Mouse (Mus musculus) granulocyte monocyte progenitor cell, adult 5-6 weeks (primary cell): ENCODE data around the gene Card11. TPM values are rescaled to one million over a fixed set of nuclear protein-coding genes. Genes with fewer than 3 reads are reported as not detected.

Experiments used
- ATAC-seq: replicated peaks from 2 replicates; pipeline ENCODE4 v1.8.0; 2016; ENCODE audit warnings: mild to moderate bottlenecking, moderate TSS enrichment, inconsistent platforms; ENCODE audit not compliant: poor library complexity, severe bottlenecking
- total RNA-seq, 2 experiments: library from RNA; stranded (forward) in 1 of 2; stranded (reverse) in 1 of 2; fragments of 200-712, 200-1000 nt in 1 of 2; fragments of >200 nt in 1 of 2; fragmentation: Nextera tagmentation in 1 of 2; gene quantifications; 2 replicates each; pipeline ENCODE4 v1.2.3; 2014 to 2017

Card11 gene
- 1.6 TPM in 1 of 2 replicates, not detected in the other for total RNA-seq (2014; fragmentation: Nextera tagmentation)
- total RNA-seq (2017), result 0.22 TPM in 1 of 2 replicates, not detected in the other

DNA sequence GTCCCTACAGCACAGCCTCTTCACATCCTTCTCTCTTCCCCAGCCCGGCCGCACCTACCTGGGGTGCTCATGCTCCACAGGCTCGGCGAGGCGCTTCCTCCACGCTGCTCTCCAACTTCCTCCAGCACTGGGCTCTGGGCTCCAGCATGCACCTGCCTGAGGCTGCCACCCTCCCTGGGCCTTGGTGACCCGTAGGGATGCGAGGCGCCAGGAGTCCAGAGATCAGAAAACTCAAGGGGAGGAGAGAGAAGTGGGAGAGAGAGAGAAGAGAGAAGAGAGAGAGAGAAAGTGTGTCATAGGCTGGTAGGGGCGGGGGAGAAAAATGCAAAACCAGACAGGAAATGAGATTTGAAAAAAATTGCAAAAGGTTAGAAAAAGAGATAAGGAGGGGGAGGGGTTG, at the start of gene Card11:
Gene Card11 (minus strand): TSS at position 234 of the 400 bp plus-strand sequence.
- peak; percentile 56 for ATAC-seq

DNA sequence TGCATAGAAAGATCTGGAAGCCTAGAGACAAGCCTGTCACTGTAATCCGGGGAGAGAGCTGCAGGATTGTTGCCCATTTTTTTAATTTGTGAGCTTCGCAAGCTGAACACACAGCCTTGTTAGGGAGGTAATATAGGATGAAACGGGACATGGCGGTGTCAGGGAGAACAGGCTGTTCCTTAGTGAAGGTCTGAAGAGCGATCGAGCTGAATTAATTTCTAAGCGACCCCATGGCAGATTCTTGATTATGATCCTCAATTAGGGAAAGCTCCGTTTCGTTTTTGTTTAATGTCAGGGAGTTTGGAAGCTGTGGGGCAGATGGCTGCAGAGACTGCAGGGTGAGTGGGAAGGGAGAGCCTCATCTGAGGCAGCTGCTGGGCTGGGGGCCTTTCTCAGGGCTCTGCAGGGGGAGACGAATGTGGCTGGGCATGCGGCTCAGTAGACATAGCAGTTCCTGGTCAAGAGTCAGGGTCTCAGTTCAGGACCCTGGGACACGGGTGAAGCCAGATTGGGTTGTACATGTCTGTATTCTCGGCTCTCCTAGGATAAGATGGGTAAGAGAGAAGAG, 47.4 kb upstream of the Card11 start:
- no peak for ATAC-seq

DNA sequence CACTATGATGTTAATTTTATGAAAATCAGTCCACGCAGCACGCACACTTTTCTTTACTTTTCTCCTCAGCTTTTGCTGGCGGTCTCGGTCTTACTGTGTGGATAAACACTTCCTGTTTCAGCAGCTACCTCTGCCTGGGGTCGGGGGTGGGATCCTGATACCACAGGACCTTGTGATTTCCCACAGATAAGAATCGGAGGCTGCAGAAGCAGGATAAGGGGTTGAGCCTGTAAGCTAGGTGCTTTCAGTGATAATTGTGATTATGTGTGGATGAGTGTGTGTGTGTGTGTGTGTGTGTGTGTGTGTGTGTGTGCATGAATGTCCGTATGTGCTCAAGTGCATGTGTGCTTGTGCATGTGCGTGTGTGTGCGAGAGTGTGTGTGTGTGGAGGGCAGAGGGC, 44.6 kb upstream of the Card11 start:
- peak; percentile 40 for ATAC-seq

DNA sequence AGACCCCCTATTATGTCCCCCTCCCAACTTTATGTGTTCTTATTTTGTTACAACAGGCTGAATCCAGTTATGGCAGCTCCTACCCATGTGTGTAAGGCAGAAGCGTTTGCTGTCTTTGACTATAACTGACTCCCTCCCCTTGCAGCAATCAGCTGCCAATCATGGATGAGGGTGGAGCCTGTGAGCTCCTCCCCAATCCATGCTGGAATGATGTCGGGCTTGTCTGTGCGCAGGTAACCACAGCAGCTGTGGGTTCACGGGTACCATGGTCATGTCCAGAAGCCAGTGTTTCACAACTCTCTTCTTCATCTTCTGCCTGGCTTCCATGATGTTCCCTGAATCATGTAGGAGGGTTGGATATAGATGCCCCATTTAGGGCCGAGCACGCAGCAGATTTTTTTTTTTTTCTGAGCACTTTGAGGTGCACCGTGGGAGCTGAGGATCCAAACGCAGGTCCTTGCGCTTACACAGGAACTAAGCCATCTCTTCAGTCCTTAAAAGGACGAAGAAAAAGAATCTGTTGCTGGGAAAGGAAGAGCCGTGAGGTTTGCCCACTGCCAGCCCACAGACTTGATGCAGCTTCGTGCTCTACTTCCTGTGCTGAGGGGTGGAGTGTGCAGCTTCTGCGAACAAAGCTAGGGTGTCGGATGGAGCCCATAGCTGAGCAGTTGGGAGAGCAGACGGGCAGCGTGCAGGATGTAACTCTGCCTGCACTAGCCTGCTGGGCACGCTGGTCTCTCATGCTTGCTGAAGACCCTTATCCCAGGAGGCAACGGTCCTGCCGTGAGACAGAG, 43.5 kb upstream of the Card11 start:
- ATAC-seq, result peak; percentile 69

DNA sequence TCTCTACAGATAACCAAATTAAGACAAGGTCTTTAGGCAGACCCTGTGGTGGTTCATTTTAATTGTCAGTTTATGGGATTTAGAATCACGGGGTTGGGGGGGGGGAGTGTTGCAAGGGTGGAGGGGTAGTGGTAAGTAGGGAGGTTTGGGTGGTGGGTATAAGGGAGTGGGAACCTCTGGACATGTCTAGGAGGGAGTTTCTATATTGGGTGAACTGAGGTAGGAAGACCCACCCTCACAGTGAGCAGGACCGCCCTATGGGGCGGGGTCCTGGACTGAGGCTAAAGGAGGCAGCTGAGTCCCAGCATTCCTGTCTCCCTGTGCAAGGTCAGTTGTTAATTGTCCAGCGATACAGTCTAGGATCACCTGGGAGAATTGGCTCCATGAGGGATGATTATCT, 42.0 kb upstream of the Card11 start:
- no peak for ATAC-seq

DNA sequence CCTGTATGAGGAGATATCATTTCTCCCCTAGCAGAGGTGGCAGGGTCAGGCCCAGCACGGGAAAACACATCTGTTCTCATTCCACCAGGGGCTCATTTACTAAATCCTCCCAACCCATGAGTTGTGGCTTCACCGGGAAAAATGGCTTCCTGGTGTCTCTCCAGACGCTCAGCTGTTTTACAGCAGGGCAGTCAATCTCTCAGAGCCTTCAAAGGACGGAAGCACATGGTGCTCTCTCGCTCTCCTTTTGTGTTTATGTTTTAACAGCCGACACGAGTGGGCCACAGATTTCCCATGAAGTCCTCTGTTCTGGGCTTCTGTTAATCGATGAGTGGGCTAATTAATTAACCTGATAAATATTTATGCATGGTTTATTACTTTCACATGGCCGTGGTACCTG, 40.5 kb upstream of the Card11 start:
- ATAC-seq, result no peak

DNA sequence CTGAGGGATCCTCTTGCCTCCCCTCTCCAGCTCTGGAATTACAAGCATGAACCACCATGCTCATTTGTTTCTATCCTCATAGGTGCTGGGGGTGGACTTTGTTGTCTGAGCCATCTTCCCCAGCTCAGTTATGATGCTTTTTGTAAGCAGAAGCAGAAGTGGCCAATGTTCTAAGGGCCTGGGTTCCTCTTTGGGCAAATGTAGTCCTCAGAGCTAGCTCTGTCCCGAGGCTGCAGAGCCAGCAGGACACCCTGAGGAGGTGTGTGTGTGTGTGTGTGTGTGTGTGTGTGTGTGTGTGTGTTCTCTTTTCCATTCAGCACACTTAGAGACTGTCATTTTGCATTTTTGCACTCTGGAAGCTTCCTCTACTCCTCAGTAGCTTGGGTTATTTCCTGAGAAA, 38.0 kb upstream of the Card11 start:
- ATAC-seq, result peak; percentile 64

DNA sequence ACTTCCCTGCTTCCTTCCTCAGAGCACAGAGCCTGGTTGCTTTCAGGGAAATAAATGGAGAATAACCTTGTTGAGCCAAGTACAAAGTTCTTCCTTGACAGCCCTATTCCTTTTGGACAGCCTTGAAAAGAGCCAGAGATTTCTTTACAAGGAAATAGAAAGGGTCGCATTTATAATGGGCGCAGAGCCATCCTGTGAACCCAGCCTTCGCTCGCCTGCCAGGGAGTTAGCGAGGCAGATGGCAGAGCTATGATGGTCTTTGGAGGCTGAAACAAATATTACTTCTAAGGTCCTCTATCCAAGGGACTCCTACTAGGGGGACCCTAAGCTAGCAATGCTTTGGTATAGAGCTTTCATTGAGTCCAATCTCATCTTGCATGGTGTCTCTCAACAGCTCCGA, 35.0 kb upstream of the Card11 start:
- ATAC-seq, result no peak

DNA sequence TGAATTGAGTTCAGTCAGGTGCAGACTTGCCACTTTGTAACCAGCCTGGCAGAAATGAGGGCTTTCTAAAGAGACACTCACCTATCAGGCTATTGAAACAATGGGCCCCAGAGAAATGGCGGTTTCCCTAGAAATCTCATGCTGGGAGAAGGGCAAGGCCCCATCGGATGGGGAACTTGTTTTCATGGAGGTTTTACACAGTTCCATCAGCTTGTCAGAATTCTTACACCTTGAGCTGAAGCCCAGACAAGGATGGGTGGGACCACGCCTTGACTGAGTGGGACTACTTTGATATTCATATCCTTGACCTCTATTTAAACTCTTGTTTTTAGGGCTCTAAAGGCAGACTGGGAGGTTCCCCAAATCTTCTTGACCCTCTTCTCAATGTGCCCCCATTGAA, 33.9 kb upstream of the Card11 start:
- ATAC-seq, result no peak

DNA sequence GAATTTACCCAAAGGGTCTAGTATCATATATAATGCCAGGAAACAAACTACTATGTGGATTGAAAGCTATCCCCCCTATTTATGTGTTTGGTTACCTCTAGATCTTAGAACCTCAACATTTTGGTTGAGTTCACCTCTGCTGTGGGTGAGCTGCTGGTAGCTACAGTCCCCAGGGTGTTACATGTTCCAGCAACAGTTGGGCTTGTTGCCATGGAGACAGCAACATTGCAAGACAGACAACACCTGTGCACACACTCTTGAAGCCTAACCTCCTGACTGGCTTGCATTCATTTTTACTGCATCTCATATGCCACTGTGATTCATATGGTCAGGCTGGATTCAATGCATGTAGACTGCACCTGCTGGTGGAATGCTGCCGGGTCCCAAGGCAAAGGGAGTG, 32.6 kb upstream of the Card11 start:
- ATAC-seq, result no peak

DNA sequence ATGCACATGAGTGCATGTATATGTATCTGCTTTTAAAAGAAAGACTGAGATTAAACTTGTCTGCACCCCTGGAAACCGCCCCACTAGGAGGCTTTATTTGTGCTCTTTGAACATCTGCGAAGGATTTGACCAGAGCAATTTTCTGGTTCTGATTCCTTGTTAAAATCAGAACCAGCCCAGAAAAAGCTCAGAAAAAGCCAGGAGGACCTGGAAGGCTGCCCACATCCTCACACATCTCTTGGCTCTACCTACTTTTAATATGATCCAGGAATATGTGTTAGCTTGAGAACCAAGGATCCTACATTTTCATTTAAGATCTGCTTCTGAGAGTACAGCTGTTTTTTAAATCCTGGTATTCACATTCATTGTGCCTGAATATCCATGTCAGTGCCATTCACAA, 29.0 kb upstream of the Card11 start:
- no peak for ATAC-seq

DNA sequence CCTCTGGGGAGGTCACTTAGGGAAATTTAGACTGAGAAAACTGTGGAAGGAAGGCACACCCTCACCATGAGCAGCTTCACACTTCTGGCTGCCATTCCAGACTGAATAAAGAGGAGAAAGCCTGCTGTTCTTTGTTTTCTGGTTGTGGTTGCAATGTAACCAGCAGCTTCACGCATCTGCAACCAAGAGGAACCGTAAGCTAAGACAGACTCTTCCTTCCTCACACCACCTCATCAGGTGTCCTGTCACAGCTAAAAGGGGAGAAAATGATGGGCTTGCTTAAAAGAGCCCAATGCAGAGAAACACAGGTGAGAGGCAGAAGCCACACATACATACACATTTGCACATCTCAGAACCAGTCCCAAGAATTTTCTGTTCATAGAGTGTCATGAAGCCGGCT, 25.3 kb upstream of the Card11 start:
- ATAC-seq, result no peak

DNA sequence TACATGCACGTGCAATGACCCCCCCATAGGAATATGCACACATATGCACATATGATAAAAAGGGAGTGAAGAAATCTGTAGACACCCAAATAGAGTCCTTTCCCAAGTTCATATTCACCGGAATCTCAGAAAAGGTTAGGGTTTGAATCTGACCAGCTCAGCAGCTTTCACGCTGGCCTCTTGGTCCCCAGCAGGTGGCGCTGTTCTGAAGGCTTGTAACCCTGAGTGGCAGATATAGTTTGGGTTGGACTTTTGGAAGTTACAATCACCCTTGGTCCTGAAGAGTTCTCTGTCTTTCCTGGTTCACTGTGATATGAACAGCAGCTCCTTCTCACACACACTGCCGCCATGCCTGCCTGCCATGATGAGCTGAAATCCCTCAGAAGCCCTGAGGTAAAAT, 24.1 kb upstream of the Card11 start:
- peak; percentile 44; the same call in 1 of the 2 replicates for ATAC-seq

DNA sequence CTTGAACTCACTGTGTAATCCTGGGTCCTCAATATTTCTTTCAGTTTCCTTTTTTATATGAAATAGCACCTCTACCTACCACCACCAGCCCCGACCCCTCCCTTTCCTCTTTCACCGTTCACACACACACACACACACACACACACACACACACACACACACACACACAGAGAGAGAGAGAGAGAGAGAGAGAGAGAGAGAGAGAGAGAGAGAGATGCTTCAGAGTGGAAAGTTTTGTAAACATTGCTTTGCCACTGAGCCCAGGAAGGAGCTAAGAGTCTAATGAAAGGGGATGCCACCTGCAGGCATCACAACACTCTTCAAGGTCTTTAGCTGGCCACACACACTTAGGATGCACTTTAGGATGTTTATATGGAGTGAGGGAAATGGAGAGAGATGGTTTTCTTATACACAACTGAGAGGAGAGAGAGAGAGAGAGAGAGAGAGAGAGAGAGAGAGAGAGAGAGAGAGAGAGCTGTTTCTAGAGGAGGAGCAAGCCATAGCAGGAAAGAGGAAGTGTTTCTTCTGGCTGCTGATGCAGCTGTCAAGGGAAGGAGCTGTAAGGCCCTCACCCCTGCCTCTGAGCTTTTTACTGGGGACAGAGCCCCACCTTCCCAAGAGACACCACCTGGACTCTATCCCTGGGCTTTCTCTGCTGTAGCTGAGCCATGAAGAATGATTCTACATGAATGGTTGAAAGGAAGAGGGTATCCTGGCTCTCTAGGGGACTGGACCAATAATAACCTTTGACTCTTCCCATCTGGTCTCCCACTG, 17.7 kb upstream of the Card11 start:
- ATAC-seq, result peak; percentile 85

DNA sequence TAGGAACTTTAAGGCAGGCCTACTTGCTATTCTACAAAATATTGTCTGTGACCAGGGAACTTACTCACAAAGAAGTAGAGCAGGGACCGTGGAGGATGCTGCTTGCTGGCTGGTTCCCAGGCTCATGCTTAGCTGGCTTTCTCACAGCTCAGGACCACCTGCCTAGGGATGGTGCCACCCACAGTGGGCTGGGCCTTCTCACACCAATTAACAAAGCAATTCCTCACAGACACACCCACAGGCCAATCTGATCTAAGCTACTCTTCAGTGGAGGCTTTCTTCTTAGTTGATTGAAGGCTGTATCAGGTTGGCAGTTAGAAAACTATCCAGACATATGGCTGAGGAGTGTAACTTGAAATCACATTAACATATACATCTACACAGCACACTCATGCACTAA, 15.7 kb upstream of the Card11 start:
- ATAC-seq, result no peak

DNA sequence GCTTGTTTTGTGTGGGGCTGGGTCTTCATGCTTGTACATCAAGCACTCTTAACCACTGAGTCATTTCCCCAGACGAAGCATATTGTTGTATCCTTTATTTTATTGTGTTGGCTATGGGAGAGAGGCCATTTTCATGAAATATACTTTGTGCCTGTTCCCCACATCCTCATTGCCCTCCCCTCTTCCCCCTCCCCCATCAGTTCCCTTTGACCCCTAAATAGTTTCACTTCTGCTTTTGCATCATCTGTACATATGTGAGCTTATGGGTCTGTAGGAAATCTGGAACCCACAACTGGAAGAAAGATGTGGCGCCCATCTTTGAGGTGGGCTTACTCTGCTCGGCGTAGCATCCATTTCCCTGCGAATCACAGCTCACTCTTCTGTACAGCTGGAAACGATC, 13.8 kb upstream of the Card11 start:
- ATAC-seq, result peak; percentile 71

DNA sequence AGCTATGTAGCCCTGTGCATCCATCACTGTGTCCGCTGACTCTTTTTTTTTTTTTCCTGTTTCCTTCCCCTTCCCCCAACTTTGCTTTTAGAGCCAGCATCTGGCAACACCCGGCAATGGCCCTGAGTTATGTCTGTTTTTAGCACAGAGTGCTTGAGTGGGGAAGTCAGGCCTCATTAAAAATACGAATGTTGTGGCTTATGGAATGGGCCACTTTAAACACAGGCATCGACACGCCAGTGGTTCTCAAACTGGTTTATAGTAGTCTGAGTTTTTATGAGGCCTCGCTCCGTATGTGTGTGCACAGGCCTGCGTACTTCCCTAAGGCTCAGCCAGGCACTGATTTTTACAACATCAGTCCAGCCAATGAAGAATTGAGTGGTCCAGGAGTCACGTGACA, 13.1 kb upstream of the Card11 start:
- ATAC-seq, result no peak

DNA sequence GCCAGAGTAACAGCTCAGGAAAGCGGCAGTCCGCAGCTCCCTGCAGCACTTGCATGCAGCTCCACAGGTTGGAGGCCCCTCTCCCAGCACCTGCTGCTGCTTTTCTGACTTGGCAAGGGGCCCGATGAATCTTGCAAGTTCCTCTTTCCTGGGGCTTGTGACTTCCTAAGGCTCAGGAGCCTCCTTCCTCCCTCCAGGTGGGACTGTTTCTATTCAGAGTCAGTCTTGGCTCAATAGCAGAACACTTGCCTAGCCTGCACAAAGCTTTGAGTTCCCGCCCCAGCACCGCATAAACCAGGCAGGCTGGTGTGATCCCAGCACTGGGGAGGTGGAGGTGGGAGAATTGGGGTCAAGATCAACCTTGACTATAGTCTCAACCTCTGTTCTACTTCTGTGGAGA, 5.1 kb upstream of the Card11 start:
- peak; percentile 30 for ATAC-seq

DNA sequence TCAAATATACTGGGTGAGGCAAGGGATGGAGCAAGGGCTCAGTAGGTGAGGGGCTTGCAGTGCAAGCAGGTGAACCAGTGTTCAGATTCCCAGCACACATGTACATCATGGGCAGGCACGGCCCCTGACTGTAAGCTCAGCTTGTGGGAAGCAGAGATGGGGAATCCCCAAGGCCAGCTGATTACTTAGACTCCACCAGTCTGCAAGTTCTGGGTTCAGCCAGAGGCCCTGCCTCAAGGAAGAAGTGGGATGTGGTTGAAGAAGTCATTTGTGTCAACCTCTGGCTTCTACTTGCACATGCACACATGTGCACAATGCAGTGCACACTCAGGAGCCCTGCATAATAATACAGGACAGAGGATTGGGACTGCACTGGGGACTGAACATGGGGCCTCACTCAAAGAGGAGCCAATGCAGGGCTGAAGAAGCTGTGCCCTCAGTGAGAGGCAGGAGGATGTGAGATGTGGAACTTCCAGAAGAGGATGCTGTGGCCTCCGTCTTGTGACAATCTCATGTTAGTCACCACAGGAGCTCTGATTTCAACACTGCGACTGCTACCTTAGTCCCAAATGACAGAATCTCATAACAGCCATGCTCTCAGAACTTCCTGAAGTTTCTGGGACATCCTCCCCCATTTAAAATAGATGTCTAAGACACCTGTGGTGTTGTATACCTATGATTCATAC, 3.8 kb upstream of the Card11 start:
- peak; percentile 87 for ATAC-seq

DNA sequence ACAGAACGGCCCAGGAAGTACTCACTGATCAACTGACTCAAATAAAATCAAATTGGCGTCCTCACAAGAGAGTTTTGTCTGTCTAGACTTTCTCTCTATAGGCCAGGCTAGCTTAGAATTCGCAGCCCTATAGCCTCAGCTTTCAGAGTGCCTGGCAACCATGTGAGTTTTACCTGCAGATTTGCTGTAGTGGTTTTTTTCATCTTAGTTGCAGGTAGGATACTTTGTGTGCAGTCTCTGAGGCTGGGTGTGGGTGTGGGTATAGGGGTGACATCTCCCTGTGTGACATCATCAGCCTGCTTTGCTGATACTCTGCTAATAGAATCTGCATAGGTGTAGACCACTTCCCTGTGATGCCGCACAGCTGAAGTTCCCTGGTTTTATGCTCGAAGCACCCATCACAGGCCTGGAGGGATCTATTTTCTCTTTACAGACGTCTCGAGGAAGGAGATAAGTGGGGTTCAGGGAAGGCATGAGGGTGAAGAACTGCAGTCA, 1.2 kb downstream of the Card11 start:
- ATAC-seq, result no peak

DNA sequence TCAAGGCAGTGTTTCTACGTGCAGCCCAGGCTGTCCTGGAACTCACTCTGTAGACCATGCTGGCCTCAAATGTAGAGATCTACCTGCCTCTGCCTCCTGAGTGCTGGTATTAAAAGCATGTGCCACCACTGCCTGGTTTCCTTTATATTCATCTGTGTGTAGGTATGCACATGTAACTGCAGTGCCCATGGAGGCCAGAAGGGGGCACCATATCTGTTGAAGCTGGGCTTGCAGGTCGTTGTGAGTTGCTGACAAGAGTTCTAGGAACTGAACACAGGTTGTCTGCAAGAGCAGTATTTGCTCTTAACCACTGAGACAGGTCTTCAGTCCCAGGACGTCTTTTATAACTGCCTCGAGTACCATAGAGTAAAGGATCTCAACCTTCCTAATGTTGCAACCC, 2.6 kb downstream of the Card11 start:
- no peak for ATAC-seq
